Mouse (Mus musculus) embryonic fibroblast, embryonic 13.5 days (primary cell): ENCODE measurements around the gene Tmem88b. TPM values are rescaled to one million over a fixed set of nuclear protein-coding genes. Genes with fewer than 3 reads are reported as not detected.

ENCODE experiments used
- H3K27ac ChIP-seq: 2 replicates; pipeline ENCODE4 v1.5.1; 2012; ENCODE audit warnings: low read length, control low read depth, inconsistent platforms; ENCODE audit not compliant: insufficient read depth
- H3K4me1 ChIP-seq: 2 replicates; pipeline ENCODE4 v1.6.1; 2011; ENCODE audit warnings: low read length; ENCODE audit not compliant: control insufficient read depth, insufficient read depth
- H3K4me3 ChIP-seq: 2 replicates; pipeline ENCODE4 v1.5.1; 2011; ENCODE audit warnings: mild to moderate bottlenecking, control low read depth, low read length; ENCODE audit not compliant: insufficient read depth
- CTCF ChIP-seq: IDR thresholded peaks from 2 replicates; pipeline ENCODE4 v1.5.1; 2011; ENCODE audit warnings: mild to moderate bottlenecking, control low read depth, low read length, moderate library complexity, borderline replicate concordance; ENCODE audit not compliant: insufficient read depth
- POLR2A ChIP-seq: IDR thresholded peaks from 2 replicates; pipeline ENCODE4 v1.6.1; 2011; ENCODE audit warnings: low read depth, mild to moderate bottlenecking, control low read depth, low read length, moderate library complexity
- polyA plus RNA-seq: library from polyadenylated mRNA; stranded (reverse); fragments of >200 nt; gene quantifications from 2 replicates; pipeline ENCODE4 v1.2.4, GENCODE M21; 2011; ENCODE audit warnings: low read depth; ENCODE audit not compliant: missing spikeins, insufficient read length

Gene Tmem88b
- polyA plus RNA-seq, 1 experiment = 0.25 TPM

DNA sequence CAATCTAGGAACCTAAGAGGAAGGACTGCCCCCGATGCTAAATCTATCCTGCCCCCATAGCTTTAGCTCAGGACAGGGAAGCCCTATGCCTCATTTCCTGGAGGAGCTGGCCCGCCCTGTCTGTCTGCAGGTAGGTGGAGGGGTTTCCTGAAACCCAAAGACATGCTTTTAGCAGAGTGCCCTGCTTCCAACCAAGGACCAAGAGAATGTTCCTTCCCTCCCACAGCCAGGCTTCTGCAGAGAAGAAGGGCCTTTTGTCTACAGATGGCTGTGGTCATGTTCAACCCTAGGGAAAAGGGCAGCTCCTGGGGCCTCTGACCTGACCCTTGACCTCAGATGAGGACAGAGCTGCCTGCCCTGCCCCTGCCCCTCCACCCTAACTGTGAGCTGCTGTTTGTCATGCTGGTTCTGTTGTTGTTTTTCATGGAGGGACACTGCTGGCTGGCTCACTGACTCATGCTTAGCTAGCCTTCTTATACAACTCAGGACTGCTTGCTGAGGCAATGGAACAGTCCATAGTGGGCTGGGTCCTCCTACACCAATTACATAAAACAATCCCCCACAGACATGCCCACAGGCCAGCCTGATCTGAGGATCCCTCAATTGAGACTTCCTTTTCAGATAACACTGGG is 8.9 kb downstream of the Tmem88b start:
- no peak overlapping the region for H3K27ac ChIP-seq
- no peak overlapping the region for H3K4me3 ChIP-seq
- peaks cover 8% of the 10 kb centered on the region for H3K4me1 ChIP-seq
- TF ChIP-seq CTCF (no peak), POLR2A (no peak)

DNA sequence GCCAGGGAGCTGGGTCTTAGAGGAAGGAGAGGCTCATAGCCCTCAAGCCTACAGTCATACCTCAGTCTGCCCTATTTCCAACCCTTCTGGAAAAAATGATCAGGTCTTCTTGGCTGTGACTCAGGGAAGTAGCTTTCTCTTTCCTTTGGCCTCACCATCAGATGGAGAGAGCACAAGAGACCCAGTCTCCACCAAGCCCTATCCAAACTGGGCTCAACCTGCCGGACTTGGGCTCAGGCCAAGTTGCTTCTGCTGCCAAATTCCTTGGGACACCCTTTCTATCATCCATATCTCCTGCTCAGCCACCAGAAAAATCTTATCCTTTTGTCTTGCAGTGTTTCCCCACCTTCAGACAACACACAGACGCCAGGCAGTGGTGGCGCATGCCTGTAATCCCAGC is 9.8 kb downstream of the Tmem88b start:
- Histone ChIP-seq H3K4me1 (peaks cover 8% of the 10 kb centered on the region), H3K4me3 (no peak overlapping the region), H3K27ac (peak overlapping the region; percentile 36)
- TF ChIP-seq POLR2A = no peak
- TF ChIP-seq CTCF = no peak

DNA sequence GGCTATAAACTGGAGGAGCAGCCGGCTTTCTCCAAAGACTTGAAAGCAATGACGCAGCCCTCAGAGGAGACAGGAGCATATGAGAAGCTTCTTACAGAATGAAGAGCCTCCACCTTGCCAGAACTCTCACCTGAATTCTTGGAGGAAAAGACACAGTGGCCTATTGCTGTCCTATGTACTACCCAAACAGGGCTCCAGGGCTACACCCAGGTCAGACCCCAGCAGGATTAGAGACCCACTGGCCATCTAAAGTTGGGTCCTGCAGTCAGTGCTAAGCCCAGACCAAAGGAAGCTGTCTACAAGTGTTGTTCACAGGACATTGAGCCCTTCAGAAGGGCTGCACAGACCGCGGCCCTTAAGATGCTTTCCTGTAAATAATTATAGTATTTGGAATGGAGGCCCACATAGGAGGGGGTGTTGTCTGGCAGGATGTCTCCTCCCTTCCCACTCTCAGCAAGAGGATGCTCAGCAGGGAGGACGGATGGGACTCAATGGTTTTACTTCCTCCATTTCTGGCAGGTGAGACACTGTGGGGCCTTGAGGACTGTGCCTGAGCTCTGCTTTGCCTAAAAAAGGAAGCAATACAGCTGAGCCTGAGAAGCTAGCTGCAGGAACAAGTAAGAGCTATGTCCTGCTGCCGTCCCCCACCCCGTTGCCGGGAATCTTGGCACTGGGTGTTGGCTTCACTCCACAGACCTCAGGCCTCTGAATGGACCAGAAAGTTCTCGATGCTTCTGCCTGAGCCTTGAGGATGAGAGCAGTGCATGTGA is 10.5 kb downstream of the Tmem88b start:
- H3K4me1 ChIP-seq = peaks cover 8% of the 10 kb centered on the region
- TF ChIP-seq POLR2A (no peak), CTCF (no peak)
- no peak overlapping the region for H3K4me3 ChIP-seq
- H3K27ac ChIP-seq = peak overlapping the region; percentile 36

DNA sequence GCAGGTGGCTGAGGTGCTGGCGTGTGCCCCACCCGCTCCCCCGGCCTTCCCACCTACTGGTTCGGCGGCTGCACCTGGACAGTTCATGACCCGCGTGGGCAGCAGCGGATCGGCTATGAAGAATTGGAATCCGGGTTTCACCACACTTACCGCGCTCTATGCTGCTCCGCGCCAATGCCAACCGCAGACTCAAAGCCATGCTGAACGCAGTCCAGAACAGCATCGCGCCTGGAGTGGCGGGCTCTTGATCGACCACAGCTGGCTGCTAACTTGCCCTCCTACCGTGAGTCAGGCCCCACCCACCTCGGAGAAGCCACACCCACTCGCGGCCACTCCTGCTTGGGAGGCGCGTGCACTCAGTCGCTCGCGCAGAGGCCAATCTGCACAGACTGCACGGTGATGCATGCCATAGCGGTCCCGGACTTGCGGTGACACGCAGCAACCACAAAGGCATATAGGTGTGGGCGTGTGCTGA is 11.4 kb downstream of the Tmem88b start, which contains the start of gene Vwa1:
Gene Vwa1, minus strand, starts transcription at position 419 of the 475 bp plus-strand sequence.
- H3K27ac ChIP-seq = peak within 1 kb of the TSS; percentile 36
- H3K4me1 ChIP-seq = peaks cover 8% of the 10 kb centered on the region
- no peak within 1 kb of the TSS for H3K4me3 ChIP-seq
- TF ChIP-seq CTCF (no peak), POLR2A (peak; percentile 83)

DNA sequence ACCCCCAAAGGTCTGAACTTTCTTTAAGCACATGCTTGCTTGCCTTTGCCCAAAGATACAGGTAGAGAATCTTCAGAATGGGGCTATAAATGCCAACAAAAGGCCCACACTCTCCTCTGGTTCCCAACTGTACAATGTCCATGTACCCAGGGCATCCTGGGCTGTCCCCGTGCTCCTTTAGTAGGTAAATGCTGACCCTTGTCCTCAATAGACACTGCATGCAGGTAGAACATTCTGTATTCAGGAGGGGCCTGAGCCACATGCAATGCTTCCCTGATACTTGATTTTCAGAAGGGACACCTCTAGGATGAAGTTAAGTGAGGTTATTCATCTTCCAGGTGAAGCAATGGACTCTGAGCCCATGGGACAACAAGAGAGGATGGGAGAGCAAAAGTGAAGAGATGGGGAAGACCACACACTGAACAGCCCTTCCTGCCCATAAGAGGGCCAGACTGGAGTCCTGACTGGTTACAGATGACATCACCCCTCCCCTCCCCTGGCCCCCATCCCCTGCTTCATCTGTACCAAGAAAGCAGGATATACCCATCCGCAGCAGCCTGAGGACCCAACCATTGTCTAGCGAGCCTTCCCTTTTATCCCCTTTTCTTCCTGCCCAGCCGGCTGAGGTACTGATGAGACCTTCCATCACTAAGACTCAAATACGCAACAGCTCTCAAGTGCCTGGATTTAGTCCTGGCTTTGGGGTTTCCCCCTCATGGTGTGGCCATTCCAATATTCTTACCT is 12.2 kb downstream of the Tmem88b start:
- H3K4me3 ChIP-seq = no peak overlapping the region
- TF ChIP-seq POLR2A = no peak
- TF ChIP-seq CTCF = no peak
- H3K4me1 ChIP-seq = peaks cover 8% of the 10 kb centered on the region
- no peak overlapping the region for H3K27ac ChIP-seq

DNA sequence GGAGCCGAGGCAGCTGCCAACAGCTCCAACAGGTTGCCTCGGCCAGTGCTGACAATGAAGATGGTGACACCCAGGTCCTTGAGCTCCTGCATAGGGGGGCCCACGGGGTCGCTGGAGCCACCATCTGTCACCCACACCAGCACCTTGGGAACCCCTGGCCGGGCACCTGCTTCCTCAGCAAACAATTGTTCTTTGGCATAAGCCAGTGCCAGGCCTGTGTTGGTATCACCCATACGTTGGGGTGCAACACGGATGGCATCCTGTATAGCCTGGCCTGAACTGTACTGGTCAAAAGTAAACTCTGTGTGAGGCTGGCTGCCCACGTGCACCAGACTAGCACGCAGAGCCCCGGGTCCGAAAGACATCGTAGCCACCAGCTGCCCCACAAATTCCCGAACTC is 12.9 kb downstream of the Tmem88b start:
- Histone ChIP-seq H3K4me3 (no peak overlapping the region), H3K27ac (no peak overlapping the region), H3K4me1 (peaks cover 8% of the 10 kb centered on the region)
- TF ChIP-seq CTCF (no peak), POLR2A (no peak)

DNA sequence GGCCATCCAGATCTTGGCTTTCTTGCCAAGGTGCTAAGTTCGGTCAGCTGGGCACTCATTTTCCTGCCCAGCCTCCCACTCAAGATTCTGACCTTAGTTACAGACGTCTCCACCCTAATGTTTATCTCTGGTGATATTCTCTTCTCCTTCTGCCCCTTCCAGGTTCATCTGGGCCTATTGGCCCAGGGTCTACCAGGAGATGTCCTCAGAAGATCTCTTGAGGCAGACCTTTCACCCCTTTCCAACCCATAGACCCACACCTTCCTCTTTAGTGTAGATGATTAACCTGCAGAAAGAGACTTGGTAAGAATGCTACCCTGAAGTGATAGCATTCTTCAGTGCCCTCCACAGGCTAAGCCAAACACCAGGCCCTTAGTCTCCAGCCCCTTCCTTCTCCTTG is 14.0 kb downstream of the Tmem88b start:
- TF ChIP-seq CTCF (no peak), POLR2A (no peak)
- Histone ChIP-seq H3K4me3 (no peak overlapping the region), H3K4me1 (peaks cover 8% of the 10 kb centered on the region), H3K27ac (no peak overlapping the region)

DNA sequence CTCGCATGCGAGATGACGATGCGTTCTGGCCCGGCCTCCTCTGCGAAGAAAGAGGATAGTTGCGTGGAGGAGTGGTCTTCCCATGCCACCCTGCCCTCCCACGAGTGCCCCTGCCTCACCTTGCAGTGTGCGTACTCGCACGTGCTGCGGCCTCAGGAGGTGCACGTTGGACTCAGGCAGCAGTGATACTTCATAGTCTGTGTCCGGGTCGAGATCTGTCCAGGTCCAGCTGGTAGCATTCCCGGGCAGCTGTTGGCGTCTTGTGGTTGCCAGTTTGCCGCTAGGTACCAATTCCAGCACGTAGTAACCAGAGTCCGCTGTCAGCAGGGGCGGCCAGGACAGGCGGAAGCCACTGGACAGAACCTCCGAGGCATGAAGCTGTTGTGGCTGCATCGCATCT is 15.0 kb downstream of the Tmem88b start:
- TF ChIP-seq POLR2A = no peak
- no peak for TF ChIP-seq CTCF
- Histone ChIP-seq H3K4me3 (no peak overlapping the region), H3K4me1 (peaks cover 6% of the 10 kb centered on the region), H3K27ac (no peak overlapping the region)

DNA sequence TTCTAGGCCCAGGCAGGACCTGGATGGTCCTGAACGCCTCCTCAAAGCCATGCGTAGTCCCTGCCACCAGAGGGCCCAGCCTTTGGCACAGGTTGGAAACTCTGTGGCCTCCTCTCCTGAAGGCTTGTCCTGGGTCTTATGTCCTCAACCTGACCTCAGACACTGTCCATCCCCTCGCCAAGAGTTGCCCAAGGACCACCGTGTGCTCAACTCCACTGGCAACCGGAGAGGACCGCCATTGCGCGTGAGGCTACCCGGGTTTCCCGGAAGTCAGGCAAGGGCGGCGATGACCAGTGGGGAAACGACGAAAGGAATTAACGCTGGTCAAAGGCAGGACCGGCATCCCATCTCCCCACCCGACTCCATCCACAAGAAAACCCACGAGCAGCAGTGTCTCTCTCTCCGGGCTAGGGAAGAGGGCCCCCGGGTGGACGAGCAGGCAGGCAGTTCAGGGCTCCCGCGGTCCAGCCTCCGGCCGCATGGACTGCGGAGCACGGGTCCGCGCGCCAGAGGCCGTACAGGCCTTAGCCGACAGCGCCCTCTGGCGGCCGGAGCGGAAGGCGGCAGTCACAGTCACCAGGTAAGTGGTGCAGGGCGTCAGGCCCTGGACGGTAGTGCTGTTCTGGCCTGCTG is 15.7 kb downstream of the Tmem88b start:
- Histone ChIP-seq H3K4me3 (peak overlapping the region; percentile 32), H3K27ac (peak overlapping the region; percentile 43; the same call in 1 of the 2 replicates), H3K4me1 (peaks cover under 1% of the 10 kb centered on the region; the same call in 1 of the 2 replicates)
- TF ChIP-seq CTCF = peak; percentile 93
- TF ChIP-seq POLR2A = peak; percentile 70

DNA sequence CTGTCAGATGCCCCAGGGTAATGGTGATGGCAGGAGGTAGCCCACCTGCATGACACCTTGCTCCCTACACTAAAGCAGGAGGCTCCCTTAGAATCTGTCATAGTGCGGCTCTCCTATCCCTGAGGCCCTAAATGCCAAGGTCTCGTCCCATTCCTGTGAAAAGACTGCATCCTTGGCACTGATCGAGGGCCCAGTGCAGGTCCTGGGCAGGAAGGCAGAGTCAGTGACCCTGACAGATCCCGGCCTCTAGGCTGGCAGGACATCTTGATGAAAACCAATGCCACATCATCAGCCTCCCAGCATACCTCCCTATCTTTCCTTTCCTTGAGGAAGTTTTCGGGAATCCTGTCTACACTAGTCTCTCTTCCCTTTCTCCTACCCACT is 16.2 kb downstream of the Tmem88b start:
- TF ChIP-seq CTCF = no peak
- TF ChIP-seq POLR2A = no peak
- H3K4me1 ChIP-seq = no peaks in the 10 kb centered on the region
- no peak overlapping the region for H3K27ac ChIP-seq
- H3K4me3 ChIP-seq = no peak overlapping the region
